In genomic region chr3:143001952-143002351, GRCm38 (mm10) we compare ENCODE assay signal across 16 mouse cellular contexts.
"Had no signal": no experiment of that assay in that cellular context is flagged by ENCODE, and none has a peak within 500 bp of the region (broad histone marks: within the 10 kb centered on the region; RNA-seq: fewer than 3 reads in every experiment).

No protein-coding gene starts in this region.

- H3K27me3 ChIP-seq: limb, embryonic 12.5 days; liver, embryonic 15.5 days; lung, embryonic 15.5 days; neural tube, embryonic 15.5 days had no signal

- H3K36me3 ChIP-seq: limb, embryonic 12.5 days; liver, embryonic 15.5 days; lung, embryonic 15.5 days; midbrain, embryonic 10.5 days; neural tube, embryonic 15.5 days had no signal

- H3K9ac ChIP-seq: limb, embryonic 12.5 days; liver, embryonic 15.5 days; lung, embryonic 15.5 days; neural tube, embryonic 15.5 days had no signal

- H3K27ac ChIP-seq: hindbrain, postnatal 0 days; kidney, postnatal 0 days; limb, embryonic 12.5 days; liver, embryonic 15.5 days; lung, embryonic 15.5 days; midbrain, embryonic 10.5 days; neural tube, embryonic 15.5 days had no signal

- H3K4me2 ChIP-seq: limb, embryonic 12.5 days; liver, embryonic 15.5 days; lung, embryonic 15.5 days; neural tube, embryonic 15.5 days had no signal

- H3K4me1 ChIP-seq: limb, embryonic 12.5 days; liver, embryonic 15.5 days; neural tube, embryonic 15.5 days had no signal

- H3K4me3 ChIP-seq: limb, embryonic 12.5 days; liver, embryonic 15.5 days; lung, embryonic 15.5 days; midbrain, embryonic 10.5 days; myocyte; neural tube, embryonic 15.5 days had no signal

- ATAC-seq: hindbrain, postnatal 0 days had no signal

- DNase-seq: layer of hippocampus, adult 9-11 months; layer of hippocampus, postnatal 36 days; liver; midbrain, embryonic 14.5 days; right cerebral cortex, adult 18-20 months; spleen, adult 18-20 months; thymus, adult 18-20 months; thymus, postnatal 14 days had no signal

- H3K9me3 ChIP-seq: limb, embryonic 12.5 days; liver, embryonic 15.5 days; lung, embryonic 15.5 days; midbrain, embryonic 10.5 days; neural tube, embryonic 15.5 days had no signal
